Mouse (Mus musculus) mesoderm, embryonic 11.5 days (tissue): ENCODE results near the gene Cd79b.

Experiments
- DNase-seq: peaks from one replicate; pipeline ENCODE4 v3.0.0-alpha.2; 2012; ENCODE audit warnings: low read depth, low spot score

The Cd79b gene

DNA sequence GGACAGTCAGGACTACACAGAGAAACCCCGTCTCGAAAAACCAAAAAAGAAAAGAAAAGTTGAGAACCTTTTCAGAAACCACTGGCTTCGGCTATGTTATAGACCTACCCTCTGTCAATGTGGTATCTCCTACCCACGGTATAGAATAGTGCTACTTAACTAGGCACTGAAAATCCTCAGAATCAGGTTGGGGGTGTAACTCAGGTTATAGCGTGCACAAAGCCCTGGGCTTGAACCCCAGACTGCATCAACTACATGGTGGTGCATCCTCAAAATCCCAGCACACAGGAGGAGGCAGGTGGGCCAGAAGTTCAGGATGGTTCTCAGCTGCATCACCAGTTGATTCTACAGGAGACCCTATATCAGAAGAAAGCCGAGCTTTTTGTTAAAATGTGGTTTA is 40.8 kb downstream of the Cd79b start:
- no peak for DNase-seq

DNA sequence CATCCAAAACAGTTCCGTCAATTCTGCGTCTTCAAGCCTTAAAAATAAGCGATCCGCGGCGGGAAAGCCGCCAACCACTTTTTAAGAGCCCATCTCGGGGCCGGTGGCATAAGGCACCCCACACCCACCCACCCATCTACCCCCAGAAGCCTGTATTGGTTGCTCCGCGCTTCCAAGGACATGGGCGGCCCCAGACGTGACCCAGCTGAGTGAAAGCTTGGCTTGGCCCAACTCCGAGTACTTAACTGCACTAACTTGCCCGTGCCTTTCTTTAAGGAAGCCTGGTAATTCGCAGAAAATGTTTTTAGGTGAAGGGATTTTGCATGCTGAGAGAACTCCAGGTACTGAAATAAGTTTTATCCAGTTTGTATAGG is 41.3 kb downstream of the Cd79b start:
- DNase-seq: no peak

DNA sequence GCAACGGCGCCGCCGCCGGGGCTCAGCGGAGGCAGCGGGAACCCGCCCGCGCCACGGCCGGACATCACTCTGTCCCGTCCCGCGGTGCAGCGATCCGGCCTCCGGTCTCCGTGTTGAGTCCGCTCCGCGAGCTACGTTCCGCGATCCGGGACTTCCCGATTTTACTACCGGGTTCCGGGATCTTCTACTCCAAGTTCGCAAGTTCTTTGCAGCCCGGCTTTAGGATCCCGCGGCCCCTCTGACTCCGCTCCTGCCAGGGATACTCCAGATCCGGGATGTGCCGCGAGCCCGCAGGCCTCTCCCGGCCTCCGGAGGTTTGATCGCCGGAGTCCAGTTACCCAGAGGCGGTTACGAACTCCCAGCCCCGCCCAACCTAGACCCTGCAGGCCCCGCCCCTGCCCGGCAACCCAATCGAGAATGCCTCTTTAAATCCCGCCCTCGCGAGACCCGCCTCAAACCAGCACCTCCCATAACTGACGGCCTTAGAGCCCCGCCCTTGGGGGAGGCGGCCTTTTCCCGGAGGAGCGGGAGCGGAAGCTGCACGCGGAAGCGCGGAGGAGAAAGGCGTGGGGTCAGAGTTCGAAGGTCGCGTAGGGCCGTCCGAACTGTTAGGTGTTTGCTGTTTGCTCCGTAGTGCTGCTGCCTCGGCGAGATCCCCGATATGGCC is 41.8 kb downstream of the Cd79b start, which contains the start of gene Smarcd2:
Gene Smarcd2 (minus strand): TSS at position 329 of the 667 bp plus-strand sequence.
- DNase-seq: peak; percentile 99

DNA sequence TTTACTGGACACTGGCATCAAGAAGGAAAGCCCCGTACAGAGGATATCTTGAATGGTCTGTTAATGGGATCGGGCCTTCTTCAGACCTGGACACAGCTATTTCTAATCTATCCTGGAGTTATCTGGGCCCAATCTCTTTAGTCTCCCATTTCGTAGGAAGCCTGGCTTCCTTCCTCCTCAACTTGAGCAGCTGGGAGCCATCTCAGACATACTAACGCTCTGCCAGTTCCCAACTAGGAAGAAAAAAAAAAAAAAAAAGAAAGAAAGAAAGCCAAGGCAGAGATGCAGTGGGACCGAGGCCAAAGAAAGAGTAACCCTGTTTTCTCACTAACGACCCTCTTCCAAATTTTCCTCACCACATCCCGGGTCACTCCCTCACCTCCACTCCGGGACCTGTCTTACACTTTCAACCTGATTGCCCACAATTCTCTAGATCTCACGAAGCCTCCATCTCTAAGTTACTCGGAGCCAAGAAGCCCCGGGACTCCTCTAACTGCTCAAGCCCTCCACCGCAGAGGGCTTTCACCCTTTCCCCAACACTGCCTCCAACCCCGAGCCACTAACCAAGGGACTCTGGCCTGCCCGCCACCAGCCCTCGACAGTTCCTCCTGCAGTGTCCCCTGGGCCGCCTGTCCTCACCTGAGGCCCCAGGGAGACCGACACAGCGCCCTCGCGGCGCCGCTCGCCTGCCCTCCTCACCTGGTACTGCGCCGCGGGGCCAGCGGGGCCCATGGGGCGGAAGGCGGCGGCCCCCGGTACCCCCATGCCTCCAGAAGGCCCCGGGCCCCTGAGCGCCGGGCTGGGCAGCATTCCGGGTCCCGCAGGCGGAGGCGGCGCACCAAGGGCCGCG is 42.5 kb downstream of the Cd79b start:
- DNase-seq: peak; percentile 21

DNA sequence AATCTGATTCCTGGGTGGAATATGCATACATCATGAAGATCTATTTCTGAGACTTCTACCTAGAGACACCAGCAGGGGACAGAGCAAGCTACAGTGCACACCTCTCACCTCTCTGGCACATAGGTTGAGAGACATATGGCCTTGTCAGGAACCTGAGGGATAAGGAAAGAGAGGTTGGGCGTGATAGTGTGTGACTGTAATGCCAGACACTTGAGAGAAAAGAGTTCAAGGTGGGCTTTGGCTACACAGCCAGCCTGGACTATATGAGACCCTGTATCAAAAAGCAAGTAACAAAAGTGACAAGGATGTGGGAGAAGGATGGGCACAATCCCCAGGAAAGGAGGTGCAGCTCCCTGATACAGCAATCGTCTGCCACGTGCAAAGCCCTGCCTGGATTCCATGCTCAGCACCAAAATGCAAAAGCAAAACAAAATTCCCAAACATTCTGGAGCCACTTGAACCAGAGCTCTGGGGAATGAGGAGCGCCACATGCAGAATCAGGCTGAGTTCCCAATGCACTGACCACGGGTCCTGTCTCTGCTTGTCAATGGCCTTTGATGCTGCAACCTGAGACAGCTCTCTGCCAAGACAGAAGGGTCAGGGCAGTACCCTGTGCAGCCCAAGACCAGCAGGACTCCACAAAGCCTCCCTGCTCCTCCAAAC is 43.3 kb downstream of the Cd79b start:
- DNase-seq: peak; percentile 13

DNA sequence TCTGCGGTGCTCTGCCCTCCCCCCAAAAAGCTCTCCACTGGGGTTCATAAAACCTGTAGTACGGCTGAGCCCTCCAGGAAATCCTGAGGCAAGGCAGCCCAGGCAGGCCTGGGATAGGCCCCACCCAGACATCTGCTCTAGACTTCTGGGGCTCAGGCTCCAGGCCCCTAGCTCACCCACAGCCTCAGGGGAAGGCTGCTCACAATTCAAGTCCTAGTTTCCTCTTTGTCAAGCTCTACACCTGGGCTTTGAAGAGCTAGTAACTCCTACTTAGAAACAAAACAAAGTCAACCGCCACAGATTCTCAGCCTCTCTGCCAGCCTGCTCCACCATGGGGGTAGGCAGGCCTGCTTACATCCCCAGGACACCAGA is 45.5 kb downstream of the Cd79b start:
- DNase-seq: peak; percentile 65

DNA sequence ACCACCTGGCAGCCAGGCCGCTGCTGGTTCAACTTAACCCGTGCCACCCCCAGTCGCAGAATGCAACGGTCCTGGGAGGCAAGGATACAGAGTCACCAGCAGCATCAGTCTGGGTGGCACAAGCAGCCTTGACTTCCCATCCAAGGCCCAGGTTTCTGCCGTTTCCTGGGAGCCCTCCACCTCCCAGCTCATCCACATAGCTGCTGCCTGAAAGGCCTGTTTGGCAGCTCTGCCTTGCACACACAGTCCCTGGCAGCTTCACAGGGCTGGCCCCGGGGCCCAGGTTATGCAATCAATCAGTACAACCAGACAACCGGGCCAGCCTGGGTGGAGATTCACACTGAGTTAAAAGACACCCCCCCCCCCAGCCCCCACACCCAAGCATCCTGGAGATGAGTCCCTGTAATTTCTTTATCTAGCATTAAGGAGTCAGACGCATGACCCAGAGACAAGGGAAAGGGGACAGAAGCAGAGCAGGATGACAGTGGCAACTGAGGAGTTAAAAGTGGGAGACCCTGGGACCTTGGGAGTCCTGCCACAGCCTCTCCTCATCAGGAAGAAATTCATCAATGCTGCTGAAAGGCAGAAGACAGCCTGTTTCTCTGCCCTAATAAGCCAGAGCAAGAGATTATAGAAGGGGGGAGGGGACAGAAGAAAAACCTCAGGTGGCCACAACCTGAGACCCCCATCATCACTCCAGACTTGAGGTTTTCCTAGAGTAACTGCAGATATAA is 46.1 kb downstream of the Cd79b start:
- peak; percentile 47 for DNase-seq

DNA sequence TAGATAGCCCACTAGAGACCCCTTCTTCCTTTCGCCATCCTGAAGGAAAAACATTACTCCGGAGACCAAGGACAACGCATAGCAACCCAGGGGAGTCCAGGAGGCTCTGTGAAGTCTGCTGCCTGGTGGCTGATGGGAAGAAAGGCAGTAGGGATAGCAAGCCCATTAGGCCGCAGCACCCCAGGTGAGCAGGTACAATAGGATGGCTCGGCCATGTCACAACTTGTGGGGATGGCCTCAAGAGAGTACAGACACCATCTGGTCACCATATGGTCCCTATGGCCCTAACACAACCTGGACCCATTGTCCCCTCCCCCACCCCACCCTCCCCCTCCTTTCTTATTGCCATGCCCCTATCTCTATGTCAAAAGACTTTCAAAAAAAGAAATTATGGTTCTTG is 46.7 kb downstream of the Cd79b start:
- peak; percentile 41 for DNase-seq

DNA sequence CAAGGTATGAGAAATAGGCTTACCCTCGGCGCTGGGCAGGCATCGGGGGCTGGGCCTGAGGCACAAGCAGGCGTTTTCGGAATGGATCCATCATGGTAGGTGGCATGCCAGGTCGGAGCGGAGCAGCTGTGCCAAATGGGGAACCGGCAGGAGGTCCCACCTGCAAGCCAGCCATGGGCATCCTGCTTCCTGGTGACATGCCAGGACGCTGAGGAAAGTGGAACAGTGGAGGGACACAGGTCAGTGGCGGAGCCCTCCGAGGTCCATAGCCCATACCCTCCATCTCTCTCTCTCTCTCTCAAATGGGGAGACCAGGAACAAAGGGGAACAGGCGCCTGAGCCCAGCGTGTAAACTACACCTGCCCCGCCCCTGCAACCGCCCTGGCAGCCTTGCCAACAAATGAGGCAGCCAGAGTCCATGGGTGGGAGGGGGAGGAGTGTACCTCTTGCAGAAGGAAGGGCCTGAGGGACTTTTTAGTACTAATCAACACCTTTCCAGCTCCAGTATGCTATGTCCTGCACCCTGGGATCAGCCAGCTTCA is 47.2 kb downstream of the Cd79b start:
- DNase-seq: no peak

DNA sequence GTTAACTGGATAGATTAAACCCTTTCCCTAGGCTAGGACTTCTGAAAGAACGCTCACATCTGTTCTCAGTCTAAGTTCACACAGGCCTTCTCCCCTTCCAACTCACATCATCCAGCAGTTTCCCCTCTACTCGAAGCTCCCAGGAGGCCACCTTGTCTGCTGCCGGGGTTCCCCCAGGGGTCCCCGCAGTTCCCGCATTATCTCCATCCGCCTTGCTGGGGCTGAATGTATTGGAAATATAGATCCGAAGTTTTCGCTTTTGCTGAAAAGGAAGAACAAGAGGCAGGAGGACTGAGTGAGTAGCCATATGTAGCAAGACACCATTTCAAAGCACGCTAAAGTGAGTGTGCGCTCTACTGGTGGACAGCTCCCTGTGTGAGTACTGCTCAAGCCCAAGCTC is 48.1 kb downstream of the Cd79b start:
- no peak for DNase-seq

DNA sequence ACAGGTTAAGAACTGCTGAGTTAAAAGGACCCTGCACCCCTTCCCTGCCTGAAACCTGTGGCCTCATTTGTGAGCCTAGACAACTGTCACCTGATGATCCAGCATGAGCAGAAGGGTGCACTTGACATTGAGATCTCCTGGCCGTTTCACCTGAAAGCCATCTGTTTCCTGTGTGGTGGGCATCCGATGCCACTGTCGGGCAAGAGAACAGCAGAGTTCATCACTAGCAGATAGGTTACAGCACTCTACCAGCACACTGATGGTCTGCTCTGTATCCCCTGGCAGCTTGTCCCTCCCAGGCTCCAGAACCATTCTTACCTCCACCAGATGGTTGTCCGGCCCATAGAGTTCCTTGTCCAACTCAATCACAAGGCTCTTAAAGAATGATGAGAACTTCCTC is 49.0 kb downstream of the Cd79b start:
- DNase-seq: no peak

DNA sequence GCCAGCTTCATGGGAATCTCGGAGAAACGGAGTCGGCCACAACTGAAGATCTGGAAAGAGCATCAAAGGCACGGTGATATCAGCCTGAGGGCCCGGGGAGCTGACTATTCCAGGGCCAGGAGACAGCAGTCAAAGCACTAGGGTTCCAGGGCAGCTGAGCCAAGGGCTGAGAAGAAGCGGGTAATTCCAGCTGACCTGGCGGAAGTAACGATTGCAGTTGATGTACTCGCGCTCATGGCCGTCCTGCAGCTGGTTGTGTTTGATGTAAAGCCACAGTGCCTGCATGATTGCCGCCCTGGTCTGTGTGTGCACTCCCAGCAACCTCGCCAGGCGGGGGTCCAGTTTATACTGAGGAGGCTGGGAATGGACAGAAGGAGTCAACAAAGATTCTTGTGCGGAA is 49.6 kb downstream of the Cd79b start:
- DNase-seq: no peak

DNA sequence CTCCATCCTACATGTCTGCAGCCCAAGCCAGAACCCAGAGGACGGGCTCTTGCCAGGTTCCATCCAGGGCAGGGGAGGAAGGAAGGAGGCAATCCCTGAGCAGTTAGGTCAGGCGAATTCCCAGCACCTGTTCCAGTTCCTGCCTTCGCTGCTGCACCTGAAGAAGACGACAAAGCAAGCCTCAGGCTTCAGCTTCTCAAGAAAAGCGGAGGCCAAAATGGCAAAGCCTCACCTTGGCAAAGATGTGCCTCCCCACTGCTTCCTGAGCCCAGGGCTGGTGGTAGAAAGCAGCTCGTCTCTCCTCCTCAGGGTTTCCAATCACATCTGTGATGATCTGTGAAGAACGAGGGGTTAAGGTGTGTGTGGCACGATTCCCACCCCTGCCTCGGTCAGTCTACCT is 50.6 kb downstream of the Cd79b start:
- DNase-seq: no peak
